Mouse (Mus musculus): Measurements from ENCODE around the gene Cep112. TPM values are rescaled to one million over a fixed set of nuclear protein-coding genes. Genes with fewer than 3 reads are reported as not detected.
A peak's percentile ranks its signal among the peaks of the same experiment; 100 is the strongest.

The Cep112 gene
- polyA plus RNA-seq, 1 experiment: not detected

DNA sequence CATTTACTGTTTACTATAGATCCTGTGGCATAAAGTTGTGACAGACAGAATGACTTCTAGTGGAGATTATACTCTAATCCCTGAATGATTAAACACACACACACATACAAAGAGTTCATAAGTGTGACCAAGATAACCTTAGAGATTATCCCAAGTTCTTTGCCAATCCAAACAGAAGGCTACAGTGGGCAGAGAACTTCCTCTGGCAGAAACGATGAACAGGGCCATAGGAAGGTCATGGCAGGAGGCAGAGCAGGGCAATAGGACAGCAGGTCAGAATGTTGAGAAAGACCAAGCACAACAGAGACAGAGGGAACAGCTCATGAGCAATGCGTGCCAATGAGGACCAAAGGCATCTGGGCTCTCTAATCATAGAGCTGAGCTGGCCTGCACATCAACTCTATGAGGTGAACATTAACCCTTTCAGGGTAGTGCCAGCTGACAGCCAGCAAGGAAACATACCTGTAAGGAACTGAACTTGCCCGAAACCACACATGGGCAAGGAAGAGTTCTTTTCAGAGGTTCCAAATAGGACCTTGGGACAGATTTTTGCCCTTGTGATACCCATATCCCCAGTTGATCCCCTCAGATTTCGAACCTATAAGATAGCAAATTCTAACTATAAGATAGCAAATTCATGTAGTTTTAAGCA lies 403.5 kb downstream of the Cep112 start:
- Histone ChIP-seq H3K4me1 (ENCODE audit: control insufficient read depth, insufficient read depth, low read length) (no peaks in the 10 kb centered on the region), H3K4me3 (ENCODE audit: insufficient read depth, low read depth, low read length) (no peak overlapping the region), H3K27ac (ENCODE audit: insufficient read depth, low read depth, low read length) (no peak overlapping the region)
- 87% methylated on average over 4 of the region's 4 CpGs for WGBS
- no peak for TF ChIP-seq CTCF (IDR thresholded peaks at IDR 0.05; ENCODE audit: insufficient read depth, low read depth, low read length)
- TF ChIP-seq POLR2A (IDR thresholded peaks at IDR 0.05; ENCODE audit: insufficient read depth, low read depth, low read length): no peak

DNA sequence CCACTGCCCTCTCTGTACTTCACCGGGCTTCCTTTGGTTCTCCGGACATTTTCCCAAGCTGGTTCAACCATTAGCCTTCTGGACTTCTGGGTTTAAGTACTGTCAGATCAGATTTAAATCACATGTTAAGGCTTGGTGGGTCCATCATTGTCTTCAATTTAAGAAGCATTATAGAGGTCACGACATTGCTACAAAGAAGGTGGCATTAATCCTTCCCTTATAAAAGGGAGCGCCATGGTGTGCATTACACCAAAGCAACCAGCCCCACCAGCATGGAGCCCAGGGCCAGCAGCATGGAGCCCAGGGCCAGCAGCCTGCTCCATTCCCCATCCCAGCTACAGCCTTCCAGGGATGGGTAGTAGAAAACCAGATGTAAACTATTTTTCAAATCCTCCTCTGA lies 411.7 kb downstream of the Cep112 start:
- 78% methylated on average over 4 of the region's 4 CpGs for WGBS
- TF ChIP-seq CTCF (IDR thresholded peaks at IDR 0.05; ENCODE audit: insufficient read depth, low read depth, low read length) (no peak), POLR2A (IDR thresholded peaks at IDR 0.05; ENCODE audit: insufficient read depth, low read depth, low read length) (no peak)
- H3K4me3 ChIP-seq (ENCODE audit: insufficient read depth, low read depth, low read length): no peak overlapping the region
- no peak overlapping the region for H3K27ac ChIP-seq (ENCODE audit: insufficient read depth, low read depth, low read length)
- peaks cover 3% of the 10 kb centered on the region for H3K4me1 ChIP-seq (ENCODE audit: control insufficient read depth, insufficient read depth, low read length)

DNA sequence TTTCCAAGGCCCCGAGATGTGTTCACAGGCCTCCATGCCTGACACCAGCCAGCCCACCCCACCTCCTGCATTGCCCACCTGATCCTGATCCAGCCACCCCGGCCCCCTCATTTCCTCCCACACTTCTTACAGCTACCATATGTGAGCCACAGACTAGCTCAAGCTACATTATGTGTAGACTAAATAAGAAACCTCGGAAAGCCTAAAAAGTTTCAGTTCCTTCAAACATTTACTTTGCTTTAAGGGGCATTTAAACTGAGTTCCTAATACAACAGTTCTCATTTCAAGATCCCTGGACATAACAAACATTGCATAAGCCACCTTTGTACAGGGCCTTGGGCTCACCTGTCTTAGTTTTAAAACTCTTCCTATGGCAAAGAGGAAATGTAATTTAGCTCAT lies 415.2 kb downstream of the Cep112 start:
- Histone ChIP-seq H3K4me1 (ENCODE audit: control insufficient read depth, insufficient read depth, low read length) (peaks cover 3% of the 10 kb centered on the region), H3K27ac (ENCODE audit: insufficient read depth, low read depth, low read length) (no peak overlapping the region), H3K4me3 (ENCODE audit: insufficient read depth, low read depth, low read length) (no peak overlapping the region)
- TF ChIP-seq POLR2A (IDR thresholded peaks at IDR 0.05; ENCODE audit: insufficient read depth, low read depth, low read length) (no peak), CTCF (IDR thresholded peaks at IDR 0.05; ENCODE audit: insufficient read depth, low read depth, low read length) (no peak)
- WGBS: 93% methylated on average over 3 of the region's 3 CpGs

DNA sequence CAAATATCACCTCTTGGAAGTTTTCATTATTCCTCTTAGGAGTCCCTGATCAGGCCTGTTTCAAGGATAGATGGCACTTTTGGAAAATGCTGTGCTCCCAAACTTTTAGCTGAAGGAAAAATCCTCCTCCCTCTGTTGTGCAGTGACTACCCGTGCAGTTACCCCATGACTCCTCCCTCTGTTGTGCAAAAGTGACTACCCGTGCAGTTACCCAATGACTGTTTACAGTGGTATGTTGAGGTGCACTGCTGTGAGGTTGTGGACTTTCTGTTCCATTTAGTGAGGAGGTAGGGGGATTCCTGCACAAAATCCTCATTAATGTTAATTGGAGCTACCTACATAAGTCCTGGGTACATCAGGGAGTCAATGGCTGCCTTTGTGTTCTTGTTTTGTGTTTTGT lies 417.8 kb downstream of the Cep112 start:
- WGBS: 48% methylated on average over 2 of the region's 2 CpGs
- Histone ChIP-seq H3K4me3 (ENCODE audit: insufficient read depth, low read depth, low read length) (no peak overlapping the region), H3K27ac (ENCODE audit: insufficient read depth, low read depth, low read length) (no peak overlapping the region), H3K4me1 (ENCODE audit: control insufficient read depth, insufficient read depth, low read length) (no peaks in the 10 kb centered on the region)
- no peak for TF ChIP-seq CTCF (IDR thresholded peaks at IDR 0.05; ENCODE audit: insufficient read depth, low read depth, low read length)

DNA sequence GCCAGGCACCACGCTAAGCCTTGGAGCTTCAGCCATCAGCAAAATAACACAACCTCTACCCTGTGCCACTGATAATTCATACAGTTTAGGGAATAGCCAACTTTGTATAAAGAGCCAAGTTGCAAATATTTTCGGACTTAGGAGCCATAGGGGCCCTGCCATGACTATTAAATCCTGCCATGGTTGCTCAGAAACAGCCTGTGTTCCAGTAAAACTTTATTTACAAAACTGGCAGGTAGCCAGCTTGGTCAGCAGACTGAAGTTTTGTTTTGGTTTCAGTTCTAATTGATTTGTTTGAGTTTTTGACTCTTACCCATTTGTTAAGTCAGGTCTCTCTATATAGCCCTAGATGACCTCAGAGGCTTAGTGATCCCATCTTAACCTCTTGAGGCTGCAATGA lies 421.0 kb downstream of the Cep112 start:
- TF ChIP-seq POLR2A (IDR thresholded peaks at IDR 0.05; ENCODE audit: insufficient read depth, low read depth, low read length) (no peak), CTCF (IDR thresholded peaks at IDR 0.05; ENCODE audit: insufficient read depth, low read depth, low read length) (no peak)
- 45% methylated on average over 2 of the region's 2 CpGs for WGBS
- H3K27ac ChIP-seq (ENCODE audit: insufficient read depth, low read depth, low read length): no peak overlapping the region
- no peak overlapping the region for H3K4me3 ChIP-seq (ENCODE audit: insufficient read depth, low read depth, low read length)
- H3K4me1 ChIP-seq (ENCODE audit: control insufficient read depth, insufficient read depth, low read length): no peaks in the 10 kb centered on the region

DNA sequence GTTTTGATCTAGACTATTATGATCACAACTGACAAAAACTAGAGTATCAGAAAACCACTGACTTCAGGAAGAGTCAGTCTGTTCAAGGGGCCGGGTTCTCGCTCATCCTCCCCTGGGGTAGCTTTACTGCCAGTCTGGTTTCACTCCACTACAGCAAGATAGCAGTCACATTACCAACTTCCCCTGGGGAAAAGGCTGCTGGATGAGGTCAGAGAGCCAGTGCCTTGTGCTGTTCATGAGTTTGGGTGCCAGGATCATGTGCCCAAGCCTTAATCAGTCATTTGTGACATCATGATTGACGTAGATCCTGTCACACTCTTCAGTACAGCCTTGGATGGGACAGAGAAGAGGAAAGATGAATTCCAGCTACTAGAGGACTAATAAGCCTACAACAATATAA lies 421.5 kb downstream of the Cep112 start:
- no peak overlapping the region for H3K4me3 ChIP-seq (ENCODE audit: insufficient read depth, low read depth, low read length)
- H3K27ac ChIP-seq (ENCODE audit: insufficient read depth, low read depth, low read length): no peak overlapping the region
- no peaks in the 10 kb centered on the region for H3K4me1 ChIP-seq (ENCODE audit: control insufficient read depth, insufficient read depth, low read length)
- TF ChIP-seq CTCF (IDR thresholded peaks at IDR 0.05; ENCODE audit: insufficient read depth, low read depth, low read length) (no peak), POLR2A (IDR thresholded peaks at IDR 0.05; ENCODE audit: insufficient read depth, low read depth, low read length) (no peak)
- WGBS: 95% methylated on average over 3 of the region's 3 CpGs

DNA sequence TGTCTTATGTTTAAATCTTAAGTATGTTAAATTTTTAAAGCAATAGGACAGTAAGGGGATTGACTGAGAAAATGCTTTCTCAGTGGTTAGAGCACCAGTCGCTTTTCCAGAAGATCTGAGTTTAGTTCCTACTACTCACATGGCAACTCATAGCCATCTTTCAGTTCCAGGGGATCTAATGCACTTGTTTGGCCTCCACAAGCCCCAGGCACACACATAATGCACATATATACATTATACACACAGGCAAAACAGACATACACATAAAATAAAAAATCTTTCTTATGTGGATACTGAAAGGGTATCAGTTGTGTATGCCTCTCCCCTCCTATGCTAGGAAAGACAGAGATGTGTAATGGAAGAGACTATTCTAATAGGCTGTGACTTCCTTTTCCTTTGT lies 426.8 kb downstream of the Cep112 start:
- Histone ChIP-seq H3K4me1 (ENCODE audit: control insufficient read depth, insufficient read depth, low read length) (no peaks in the 10 kb centered on the region), H3K4me3 (ENCODE audit: insufficient read depth, low read depth, low read length) (no peak overlapping the region), H3K27ac (ENCODE audit: insufficient read depth, low read depth, low read length) (no peak overlapping the region)
- 97% methylated on average over 1 of the region's 1 CpGs for WGBS
- TF ChIP-seq POLR2A (IDR thresholded peaks at IDR 0.05; ENCODE audit: insufficient read depth, low read depth, low read length): no peak
- no peak for TF ChIP-seq CTCF (IDR thresholded peaks at IDR 0.05; ENCODE audit: insufficient read depth, low read depth, low read length)

DNA sequence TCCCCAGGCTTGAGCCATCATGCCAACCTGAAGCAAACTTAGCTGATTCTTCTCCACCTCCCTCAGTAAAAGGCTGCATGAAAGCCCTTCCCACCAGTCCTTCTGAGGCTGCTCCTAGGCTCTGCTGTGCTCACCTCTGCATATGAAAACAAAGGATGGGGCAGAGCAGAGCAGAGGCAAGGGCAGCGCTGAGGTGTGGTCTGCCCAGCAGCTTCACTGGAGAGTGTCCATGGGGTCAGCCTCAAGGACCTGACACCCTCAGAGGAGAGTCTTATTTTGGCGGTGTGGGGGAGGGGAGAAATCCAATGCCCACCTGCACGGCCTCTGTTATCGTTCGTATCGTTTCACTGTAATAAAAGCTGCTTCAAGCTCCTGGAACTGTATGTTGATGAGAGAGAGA lies 432.3 kb downstream of the Cep112 start:
- Histone ChIP-seq H3K27ac (ENCODE audit: insufficient read depth, low read depth, low read length) (no peak overlapping the region), H3K4me3 (ENCODE audit: insufficient read depth, low read depth, low read length) (no peak overlapping the region), H3K4me1 (ENCODE audit: control insufficient read depth, insufficient read depth, low read length) (peaks cover 17% of the 10 kb centered on the region)
- WGBS: 56% methylated on average over 6 of the region's 6 CpGs
- TF ChIP-seq CTCF (IDR thresholded peaks at IDR 0.05; ENCODE audit: insufficient read depth, low read depth, low read length) (no peak), POLR2A (IDR thresholded peaks at IDR 0.05; ENCODE audit: insufficient read depth, low read depth, low read length) (no peak)

DNA sequence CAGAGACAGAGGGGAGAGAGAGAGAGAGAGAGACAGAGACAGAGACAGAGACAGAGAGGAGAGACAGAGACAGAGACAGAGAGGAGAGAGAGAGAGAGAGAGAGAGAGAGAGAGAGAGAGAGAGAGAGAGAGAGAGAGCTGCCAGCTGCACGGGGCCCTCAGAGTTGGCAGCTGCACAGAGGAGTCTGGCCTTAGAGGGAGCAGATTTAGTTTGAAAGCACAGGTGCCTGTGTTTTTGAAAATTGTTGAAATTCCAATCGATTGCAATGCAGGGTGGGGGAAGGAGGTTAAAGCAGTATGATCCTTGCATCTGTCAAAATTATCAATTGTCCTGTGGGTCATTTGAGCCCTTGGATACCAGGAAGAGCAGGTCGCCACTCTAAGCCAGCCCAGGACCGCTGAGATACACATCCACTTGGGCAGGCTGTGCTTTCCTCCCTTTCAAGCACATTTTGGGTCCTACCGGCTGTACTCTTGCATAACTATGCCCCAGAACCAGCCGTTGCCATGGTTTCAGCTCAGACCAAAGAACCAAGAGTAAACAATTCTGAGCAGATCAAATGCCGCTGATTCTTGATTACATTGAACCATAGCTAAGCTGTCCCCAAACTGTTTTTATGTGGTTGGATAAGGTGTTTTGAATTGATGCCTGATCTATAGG lies 432.8 kb downstream of the Cep112 start:
- TF ChIP-seq CTCF (IDR thresholded peaks at IDR 0.05; ENCODE audit: insufficient read depth, low read depth, low read length) (no peak), POLR2A (IDR thresholded peaks at IDR 0.05; ENCODE audit: insufficient read depth, low read depth, low read length) (no peak)
- WGBS: 17% methylated on average over 7 of the region's 7 CpGs
- H3K4me3 ChIP-seq (ENCODE audit: insufficient read depth, low read depth, low read length): no peak overlapping the region
- peaks cover 17% of the 10 kb centered on the region for H3K4me1 ChIP-seq (ENCODE audit: control insufficient read depth, insufficient read depth, low read length)
- H3K27ac ChIP-seq (ENCODE audit: insufficient read depth, low read depth, low read length): peak overlapping the region; percentile 70

Measured in olfactory bulb, adult 2 months (tissue).